Mouse (Mus musculus) hindlimb bud, embryonic 11.5 days (tissue): ENCODE measurements around the gene Unc45a.

Source experiments
- DNase-seq: peaks from one replicate; pipeline ENCODE4 v3.0.0-alpha.2; 2012; ENCODE audit warnings: low read depth, low spot score; ENCODE audit errors: extremely low spot score

Gene Unc45a

GRCm38 (mm10) chr7:80368009-80368408, 27.2 kb upstream of the Unc45a start:
- DNase-seq: no peak

DNA sequence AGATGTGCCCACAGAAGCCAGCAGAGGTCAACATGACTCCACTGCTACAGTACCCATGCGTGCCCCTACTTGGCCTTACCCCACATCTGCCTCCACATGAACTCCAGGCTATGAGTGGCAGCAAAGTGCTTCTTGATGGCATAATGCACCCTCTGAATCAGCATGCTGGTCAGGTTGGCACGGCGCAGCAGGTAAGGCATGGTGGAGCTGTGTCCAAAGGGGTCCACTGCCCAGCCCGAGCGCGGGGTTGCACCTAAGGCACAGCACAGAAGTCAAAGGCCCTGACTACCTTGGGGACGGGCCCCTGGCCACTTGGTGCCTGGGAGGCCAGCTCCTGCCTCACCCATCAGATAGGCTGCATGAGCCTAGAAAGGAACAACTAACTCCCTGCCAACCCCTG, 26.4 kb upstream of the Unc45a start:
- no peak for DNase-seq

DNA sequence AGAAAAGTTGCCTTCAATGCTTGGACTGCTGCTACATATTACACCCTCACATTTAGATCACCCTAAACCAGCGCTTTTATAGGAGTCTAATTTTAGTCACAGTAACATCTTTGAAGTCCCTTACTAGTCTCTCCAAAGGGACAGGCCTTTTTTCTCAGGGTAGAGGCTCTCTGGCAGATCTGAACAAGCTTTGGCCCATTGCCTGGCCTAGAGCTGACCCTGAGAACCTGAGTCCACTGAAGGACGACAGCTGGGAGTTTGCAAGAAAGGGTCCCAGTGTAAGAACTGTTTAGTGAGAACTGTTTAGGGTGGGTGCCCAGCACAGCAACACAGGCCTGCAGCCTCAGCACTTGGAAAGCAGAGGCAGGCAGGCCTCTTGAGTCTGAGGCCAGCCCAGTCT, 25.0 kb upstream of the Unc45a start:
- no peak for DNase-seq

DNA sequence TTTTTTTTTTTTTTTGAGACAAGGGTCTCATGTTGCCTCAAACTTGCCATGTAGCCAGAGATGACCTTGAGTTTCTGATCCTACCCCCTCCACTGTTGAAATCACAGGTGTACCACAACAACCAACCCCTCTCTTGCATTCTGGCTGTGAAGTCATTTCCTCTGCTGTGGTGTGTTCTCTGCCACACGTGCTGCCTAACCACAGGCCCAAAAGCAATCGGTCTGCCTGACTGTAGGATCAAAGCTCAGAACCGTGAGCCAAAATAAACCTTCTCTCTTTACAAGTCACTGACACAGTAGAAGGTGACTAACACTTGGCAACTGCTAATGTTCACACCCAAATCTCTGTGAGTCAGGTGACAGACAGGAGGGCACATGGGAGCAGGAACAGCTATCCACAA, 19.6 kb upstream of the Unc45a start:
- no peak for DNase-seq

DNA sequence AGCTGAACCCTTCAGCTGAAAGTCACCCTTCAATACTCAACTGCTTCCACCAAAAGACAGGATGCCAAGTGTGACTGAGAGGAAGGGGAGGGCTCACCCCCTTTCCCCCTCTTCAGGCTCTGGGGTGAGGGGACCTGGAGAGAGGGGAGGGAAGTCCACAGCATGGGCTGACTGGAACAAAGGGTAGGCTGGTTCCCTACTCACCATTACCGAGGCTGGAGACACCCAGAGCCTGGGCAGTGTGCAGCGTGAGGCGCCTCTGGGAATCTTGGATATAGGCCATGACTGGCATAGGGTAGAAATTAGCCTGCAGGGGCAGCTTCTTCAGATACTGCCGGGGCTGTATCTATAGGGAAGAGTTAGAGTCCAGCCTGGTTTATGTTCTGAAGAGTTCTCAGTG, 17.2 kb upstream of the Unc45a start:
- no peak for DNase-seq

- no peak for DNase-seq
Observed at GRCm38 (mm10) chr7:80357156-80357555, 16.4 kb upstream of the Unc45a start.

DNA sequence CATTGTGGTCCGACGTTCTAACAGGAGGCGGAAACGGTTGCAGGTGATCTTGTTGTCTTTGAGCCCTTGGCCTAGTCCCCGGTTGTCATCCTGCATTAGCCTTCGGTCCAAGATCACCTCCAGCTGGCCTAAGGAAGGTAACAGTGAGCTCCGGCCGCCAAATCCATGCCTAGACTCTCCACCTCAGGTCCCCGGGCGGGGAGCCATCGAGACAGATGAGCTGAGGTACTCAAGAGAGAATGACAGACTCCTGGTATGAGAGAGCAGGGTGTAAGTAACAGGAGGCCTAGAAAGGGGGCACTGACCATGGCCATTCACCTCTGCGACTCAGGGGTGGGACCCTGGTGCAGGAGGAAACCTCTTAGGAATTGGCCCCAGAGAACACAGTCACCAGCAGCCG, 15.5 kb upstream of the Unc45a start:
- DNase-seq: no peak

- DNase-seq: no peak
Observed at GRCm38 (mm10) chr7:80352920-80353319, 12.1 kb upstream of the Unc45a start.

GRCm38 (mm10) chr7:80350808-80351207, 10.0 kb upstream of the Unc45a start:
- DNase-seq: no peak

DNA sequence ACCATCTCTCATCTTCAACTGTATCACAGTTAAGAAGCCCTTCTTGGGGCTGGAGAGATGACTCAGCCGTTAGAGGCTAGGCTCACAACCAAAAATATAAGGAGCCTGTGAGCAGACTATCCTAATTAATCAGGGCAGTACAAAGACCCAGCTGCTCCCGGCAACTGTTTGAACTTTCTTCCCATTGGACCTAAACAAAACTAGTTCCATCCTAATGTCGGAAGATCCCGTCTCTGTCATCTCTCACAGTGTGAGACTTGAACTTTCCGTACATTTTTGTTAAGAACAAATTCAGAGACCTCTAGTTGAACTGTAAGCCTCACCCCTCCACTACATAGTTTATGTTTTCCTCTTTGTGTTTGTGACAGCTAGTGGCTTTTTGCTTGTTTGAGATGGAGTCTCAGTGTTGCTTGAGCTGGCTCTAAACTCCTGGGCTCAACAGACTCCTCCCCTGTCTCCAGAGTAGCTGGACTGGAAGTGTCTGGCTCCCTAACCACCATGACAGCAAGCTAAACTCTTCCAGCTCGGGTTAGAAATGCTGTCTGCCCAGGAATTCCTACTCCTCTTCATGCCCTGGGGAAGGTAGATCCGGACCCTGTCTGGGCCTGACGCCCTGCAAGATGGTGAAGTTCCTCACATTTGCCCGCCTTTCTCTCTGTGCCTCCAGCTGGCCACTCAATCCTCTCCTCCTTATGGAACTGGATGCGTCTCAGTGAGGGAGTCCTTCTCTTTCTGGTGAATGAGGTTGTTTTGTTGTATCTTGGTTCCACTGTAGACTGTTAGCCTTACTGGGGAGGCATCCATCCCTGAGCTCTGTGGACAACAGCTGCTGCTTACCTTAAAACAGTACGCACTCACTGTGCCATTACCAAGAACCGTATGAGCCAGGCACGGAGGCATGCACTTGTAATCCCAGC, 7.1 kb upstream of the Unc45a start:
- no peak for DNase-seq

GRCm38 (mm10) chr7:80346830-80347229, 6.0 kb upstream of the Unc45a start:
- no peak for DNase-seq

GRCm38 (mm10) chr7:80346173-80346572, 5.4 kb upstream of the Unc45a start:
- no peak for DNase-seq

- DNase-seq: no peak
Observed at GRCm38 (mm10) chr7:80343270-80344018, 2.6 kb upstream of the Unc45a start.

DNA sequence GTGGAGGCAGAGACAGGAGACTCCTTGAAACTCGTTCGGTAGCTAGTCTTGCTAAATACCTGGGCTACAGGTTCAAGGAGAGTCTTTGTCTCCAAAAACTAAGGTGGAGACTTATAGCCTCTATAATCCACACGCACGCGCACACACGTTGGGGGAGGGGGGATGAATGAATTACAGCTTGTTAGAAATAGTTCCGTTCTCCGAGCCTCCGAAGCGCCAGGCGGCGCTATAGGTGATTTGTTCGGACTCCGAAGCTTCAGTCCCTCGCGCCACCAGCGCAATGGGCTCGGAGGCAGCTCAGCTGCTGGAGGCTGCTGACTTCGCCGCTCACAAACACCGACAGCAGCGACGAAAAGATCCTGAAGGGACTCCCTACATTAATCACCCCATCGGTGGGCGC, 2.1 kb upstream of the Unc45a start, which contains the start of gene Hddc3:
Gene Hddc3 (plus strand): TSS at position 247 of the 400 bp plus-strand sequence.
- DNase-seq: peak; percentile 99

DNA sequence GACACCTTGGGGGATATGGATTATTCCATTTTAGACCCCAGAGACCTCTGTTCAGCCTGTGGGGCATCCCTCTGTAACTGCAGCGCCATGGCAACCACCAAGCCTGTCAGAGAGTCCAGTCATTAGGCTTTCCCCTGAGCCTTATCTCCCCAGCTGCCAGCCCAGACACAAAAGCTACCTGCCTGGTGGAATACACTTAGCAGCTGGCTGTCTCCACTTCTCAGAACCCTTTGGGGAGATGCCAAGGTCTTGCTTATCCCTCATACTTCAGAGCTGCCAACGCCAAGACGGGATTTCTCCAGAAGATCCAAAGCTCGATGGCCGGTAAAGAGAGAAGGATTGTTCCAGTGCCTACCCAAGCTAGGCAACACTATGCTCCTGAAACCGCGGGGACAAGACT, 988 bp upstream of the Unc45a start:
- DNase-seq: no peak

- peak; percentile 81 for DNase-seq
Observed at GRCm38 (mm10) chr7:80339793-80340628, 794 bp downstream of the Unc45a start.

- no peak for DNase-seq
Observed at GRCm38 (mm10) chr7:80339371-80339770, 1.4 kb downstream of the Unc45a start.

DNA sequence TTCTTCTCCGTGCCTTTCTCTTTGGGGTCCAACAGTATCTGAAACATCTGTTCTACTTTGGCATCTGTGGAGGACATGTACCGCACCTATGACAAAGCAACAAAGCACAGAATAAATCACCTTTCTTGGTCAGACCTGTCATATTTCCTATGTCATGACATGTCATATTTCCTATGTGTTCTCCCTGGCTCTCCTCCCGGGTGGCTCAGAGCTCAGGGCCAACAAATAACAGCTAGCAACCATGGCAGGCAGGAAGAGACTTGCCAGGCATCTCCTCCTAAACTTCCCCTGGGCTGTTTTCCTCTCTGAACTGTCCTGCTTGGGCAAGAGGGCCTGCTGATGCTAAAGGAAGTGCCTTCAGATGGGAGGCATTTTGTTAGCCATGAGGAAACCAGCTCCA, 3.9 kb downstream of the Unc45a start:
- no peak for DNase-seq

GRCm38 (mm10) chr7:80334848-80335247, 6.0 kb downstream of the Unc45a start:
- DNase-seq: no peak

- no peak for DNase-seq
Observed at GRCm38 (mm10) chr7:80331433-80331832, 9.4 kb downstream of the Unc45a start.

DNA sequence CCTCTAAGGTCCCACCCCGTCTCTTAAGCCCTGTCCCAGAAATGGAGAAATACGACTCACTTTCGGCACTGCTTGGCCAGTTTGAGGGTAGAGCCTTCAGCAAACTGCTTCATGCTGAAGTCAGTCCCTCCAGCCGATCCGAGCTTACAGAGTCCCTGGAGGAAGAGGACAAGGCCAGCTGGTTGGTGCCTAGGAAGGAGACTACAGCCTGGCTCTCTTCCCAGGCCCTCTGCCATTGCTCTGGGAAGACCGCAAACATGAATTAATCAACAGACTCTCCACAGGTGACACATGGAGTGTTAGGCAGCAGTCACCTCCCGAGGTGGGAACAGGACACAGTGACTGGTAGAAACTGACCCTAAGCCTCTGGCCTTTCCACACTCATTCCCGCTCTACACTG, 10.5 kb downstream of the Unc45a start:
- no peak for DNase-seq
